Mouse (Mus musculus): ENCODE measurements around the gene Ank3. TPM values are rescaled to one million over a fixed set of nuclear protein-coding genes. Genes with fewer than 3 reads are reported as not detected.

Ank3 gene
- total RNA-seq, 2 experiments from 2014 or later = 58.0 to 76.6 TPM

DNA sequence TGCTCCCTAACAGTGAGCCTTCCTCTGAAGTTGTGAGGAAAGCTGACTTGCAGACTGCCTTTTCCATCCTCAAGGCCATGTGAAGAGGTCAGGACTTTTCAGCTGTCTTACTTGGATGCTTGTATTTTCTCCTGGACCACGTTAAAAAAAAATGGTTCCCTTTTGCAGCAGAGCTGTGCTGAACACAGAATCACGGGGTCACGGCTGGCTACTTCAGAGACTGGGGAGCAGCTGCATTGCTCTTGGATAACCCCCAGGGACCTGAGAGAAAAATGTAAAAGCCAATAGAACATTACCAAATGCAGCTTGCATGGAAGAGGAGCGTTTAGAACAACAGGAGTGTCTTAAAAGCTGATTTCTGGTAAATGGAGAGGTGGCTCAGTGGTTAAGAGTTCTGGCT lies 68.0 kb downstream of the Ank3 start:
- peak; percentile 11 to 20 for DNase-seq
- intact Hi-C loops (cut with DNase I) = no loop called here

DNA sequence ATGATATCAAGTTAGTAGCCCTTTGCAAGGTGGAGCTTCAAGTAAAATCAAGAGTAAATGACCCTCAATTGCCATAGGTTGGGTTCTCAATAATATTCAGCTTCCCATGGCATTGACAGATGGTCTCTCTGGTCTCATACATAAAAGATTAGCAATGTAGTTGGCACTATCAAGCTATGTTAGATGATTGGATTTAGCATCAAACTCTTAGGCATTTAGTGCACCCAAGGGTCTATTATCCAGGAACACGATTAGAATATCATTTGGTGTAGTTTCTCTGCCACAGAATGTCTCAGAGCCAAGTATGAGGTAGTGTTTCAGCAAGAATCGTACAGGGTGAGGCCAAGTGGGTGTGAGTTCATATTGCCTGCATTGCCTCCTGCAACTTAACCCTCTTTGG lies 68.6 kb downstream of the Ank3 start:
- no peak for DNase-seq
- intact Hi-C loops (cut with DNase I) = no loop called here

DNA sequence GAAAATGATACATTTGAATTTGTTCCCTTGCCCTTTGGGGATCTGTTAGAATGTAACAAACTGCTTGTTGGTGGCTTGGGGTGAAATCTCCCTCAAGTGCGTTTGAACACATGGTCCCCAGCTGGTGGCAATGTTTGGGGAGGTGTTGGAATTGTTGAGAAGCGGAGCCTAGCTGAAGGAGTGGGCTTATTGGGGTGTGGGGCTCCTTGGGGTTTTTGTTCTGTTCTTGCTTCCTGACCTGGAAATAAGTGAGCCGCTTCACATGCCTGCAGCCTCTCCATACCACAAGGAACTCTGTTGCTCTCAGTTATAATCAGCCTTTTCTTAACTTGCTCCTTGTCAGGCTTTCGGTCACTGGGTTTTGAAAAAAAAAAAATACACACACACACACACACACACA lies 73.3 kb downstream of the Ank3 start:
- DNase-seq = no peak
- intact Hi-C loops (cut with DNase I) = no loop called here

DNA sequence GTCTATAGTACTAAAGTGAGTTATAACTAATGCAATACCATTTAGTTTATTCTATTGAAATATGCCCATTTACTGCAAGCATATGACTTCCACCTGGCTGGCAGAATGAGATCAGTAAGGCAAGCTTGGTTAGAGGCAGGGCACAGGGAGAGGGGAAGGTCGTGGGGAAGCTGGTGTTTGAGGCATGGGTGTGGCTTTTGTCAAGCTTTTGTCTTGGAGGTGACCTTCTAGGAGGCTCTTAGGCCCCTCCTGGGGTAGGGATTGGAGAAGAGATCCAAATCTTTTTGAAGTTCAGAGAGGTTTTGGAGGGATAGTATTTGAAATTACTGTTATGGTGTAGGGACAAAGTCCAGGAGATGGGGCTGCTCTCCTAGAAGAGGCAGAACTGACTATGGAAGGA lies 78.3 kb downstream of the Ank3 start:
- intact Hi-C loops (cut with DNase I) = no loop called here
- DNase-seq = no peak

DNA sequence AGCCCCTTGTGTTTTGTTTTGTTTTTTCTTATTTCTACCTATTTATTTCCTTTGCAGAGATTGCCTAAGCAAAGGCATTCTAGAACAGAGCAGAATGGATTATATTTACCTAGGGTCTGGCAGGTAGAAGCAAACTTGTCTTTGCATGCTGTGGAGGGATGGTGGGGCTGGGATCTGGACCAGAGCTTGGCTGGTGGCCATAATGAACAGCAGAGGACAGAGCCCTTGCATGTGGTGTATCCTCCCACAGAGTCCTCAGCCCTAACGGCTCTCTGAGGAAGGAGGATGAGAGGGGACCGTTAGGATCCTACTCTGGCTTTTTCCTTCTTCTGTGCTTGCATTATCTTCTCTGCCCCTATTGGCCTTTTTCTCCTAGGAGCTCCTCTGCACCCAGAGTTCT lies 79.1 kb downstream of the Ank3 start:
- intact Hi-C loops (cut with DNase I) = no loop called here
- DNase-seq = no peak

DNA sequence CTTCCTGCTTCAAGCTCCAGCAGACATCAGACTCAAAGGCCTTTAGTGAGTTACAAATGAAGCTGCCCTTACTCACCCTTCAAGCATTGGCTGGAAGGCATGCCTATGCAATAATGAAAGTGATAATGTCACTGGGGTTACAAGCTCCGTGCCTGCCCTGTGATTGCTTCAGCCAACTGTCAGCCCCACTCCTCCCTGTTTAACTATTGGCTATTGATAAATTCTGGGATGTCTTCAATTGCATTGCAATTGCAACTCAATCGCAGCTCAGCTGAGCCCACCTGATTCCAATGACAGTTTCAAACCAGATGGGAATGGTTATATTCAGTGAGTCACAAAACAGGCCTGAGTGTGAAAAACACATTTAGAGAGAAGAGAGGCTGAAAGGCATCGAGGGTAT lies 80.3 kb downstream of the Ank3 start:
- intact Hi-C loops (cut with DNase I) = no loop called here
- DNase-seq = no peak

DNA sequence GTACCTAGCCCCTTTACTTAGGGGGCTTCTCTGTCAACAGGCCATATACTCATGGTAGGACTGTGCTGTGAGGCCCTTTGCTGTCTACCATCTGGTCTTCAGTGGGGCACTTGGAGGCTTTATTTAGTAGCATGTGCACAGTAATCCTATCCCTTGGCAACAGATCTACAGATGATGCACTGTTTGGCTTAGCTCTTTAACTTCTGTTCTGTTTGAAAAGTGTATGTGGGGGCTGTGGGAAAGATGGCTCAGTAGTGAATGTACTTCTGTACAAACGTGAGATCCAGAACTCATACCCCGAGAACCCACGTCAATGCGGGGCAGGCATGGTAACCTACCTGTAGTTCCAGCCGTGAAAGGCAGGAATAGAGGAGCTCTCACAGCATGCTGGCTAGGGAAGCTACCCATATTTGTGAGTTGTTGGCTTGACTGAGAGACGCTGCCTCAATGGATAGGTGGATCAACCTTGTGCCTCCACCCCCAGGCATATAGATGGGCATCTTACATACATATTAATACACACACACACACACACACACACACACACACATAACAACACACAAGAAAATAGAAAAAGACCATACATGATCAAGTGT lies 86.7 kb downstream of the Ank3 start:
- DNase-seq = no peak
- intact Hi-C loops (cut with DNase I) = no loop called here

DNA sequence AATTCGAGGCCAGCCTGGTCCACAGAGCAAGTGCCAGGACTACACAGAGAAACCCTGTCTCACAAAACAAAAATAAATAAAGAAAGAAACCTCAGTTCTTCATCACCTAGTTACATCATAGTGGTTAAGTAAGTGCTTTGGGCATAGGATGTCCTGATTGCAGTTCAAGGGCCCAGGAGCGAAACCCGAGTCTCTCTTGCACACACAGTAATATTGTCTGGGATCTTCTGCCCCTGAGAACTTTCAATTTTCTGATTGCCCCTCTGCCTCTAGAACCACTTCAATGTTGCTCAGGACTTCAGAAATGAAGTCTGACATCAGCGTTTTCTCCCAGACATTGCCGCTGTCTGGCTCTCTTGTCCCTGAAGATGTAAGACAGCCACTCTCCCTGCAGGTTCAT lies 91.6 kb downstream of the Ank3 start:
- no peak for DNase-seq
- intact Hi-C loops (cut with DNase I) = no loop called here

DNA sequence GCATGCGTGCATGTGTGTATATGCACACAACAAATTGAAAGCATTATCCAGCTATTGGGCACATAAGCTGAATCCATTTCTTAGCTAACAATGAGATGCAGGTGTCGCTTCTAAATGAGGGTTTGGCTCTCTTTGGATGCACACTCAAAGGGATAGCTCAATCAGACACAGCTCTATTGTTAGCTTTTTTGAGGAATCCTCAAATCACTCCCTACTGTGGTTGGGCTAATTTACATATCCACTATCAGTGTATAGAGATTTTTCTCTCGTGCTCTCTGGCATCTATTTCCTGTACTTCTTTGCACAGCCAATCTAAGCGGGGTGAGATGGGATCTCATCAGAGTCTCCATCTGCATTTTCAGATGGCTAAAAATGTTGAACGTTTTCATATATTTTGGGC lies 93.4 kb downstream of the Ank3 start:
- intact Hi-C loops (cut with DNase I) = no loop called here
- no peak for DNase-seq

DNA sequence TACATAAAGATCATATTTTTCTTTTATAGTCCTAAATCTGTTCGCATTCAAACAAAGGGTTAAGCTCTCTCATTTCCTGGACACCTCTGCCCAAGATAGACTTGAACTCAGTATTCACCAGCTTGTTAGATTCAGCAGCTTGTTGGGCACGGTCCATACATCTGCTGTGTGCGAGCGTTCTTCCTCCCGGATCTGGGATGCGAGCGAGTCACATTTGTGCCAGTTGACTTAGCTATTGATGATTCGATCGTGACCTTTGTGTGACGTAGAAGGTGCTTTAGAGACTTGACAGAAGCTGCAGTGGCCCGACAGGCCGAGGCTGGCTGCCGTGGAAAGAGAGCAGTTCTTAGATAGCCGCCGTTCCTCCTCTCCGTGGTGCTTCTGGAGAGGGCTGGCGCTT lies 98.8 kb downstream of the Ank3 start:
- intact Hi-C loops (cut with DNase I) = no loop called here
- DNase-seq = no peak

DNA sequence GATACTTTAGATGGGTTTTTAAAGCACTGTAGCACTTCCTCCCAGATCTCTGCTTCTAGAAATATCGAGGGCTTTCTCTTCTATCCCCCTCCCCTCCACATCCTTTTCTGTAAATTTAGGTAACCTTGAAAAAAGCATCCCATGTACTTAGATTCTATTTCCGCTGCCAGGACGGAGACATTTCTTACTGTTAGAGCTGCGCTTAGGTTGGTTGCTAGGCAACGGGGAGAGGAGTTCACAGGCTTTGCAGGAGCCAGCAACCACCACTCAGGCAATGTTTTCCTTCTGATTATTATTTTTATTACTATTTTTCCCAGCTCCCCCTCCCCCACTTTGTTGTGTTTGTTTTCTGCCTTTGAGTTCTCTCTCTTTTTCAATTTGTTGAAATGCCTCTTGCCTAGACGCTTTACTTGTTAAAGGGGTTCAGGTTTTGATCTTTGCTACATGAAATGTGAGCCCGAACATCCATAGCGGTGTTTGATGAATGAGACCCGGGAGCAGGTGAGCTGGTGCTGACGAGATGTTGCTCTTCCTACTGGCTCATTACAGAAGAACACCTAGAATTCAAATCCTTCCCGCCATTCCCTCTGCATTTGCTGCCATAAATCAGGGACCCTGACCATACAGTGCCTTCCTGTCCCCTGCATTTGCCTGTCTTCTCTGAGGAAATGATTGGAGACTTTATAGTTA lies 101.7 kb downstream of the Ank3 start:
- peak; percentile 32 to 39 for DNase-seq
- intact Hi-C loops (cut with DNase I) = no loop called here

DNA sequence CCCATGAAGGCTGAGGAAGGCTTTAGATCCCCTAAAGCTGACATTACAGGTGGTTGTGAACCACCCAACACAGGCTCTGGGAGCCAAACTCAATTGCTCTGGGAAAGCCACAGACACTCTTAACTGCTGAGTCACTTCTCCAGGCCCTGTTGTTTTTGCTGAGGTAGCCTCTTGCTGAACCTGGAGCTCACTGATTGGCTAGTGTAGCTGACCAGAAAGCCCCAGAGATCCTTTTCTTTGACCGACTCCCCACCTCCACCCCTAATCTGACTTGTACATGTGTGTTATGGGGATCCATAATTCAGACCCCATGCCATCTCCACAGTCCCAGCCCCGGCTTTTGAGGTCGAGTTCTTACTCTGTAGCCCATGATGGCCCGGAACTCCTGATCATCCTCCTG lies 105.2 kb downstream of the Ank3 start:
- DNase-seq = no peak
- intact Hi-C loops (cut with DNase I) = no loop called here

DNA sequence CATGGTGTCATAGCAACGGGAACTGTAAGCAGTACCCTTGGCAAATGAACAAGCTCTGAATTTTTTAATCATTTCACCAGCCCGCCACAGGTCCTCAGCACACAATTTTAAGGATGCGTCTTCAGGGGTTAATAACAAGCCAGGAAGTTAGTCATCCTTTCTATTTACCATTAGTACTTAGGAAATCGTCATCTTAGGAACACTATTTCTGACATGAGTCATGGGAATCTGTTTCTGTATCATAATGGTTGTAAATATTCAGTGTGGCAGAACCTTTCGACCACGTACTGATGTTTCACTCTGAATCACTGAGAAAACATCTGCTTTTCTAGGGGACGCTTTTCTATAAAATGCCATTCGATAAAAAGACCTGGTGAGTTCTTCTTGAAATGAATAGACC lies 109.1 kb downstream of the Ank3 start:
- intact Hi-C loops (cut with DNase I) = no loop called here

DNA sequence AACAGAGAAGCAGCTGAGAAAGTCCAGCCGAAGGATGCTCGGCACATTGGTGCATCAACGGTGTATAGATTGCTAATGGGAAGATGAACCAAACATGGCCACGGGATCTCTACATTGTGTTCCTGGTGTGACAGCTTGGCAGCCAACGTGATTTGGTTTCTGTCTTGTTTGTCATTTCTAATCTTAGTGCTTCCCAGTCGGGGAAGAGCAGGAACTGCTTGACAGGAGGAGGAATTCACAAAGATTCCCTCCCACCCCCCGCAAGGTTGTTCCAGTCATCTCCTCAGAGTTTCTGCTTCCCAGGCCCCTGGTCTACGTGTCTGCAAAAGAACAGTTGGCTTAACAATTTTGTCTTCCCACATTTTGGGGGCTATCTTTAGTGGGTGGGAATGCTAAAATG lies 111.8 kb downstream of the Ank3 start:
- no peak for DNase-seq
- intact Hi-C loops (cut with DNase I) = no loop called here

More for the DNA sequence above, 109.1 kb downstream of the Ank3 start:
- no peak for DNase-seq

DNA sequence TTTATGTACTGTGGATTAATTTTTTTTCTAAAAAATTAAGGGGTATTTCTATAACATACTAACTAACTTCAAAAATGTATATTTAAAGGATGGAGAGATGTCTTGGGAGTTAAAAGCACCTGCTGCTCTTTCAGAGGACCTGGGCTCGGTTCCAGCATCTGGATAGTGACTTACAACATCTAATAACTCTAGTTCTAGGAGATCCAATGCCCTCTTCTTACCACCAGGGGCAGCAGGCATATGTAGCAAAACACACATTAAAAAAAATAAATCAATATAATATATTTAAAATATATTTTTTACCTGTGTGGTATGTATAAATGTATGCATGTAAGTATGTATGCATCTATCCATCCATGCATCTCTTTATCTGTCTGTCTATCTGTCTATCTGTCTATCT lies 112.7 kb downstream of the Ank3 start:
- no peak for DNase-seq
- intact Hi-C loops (cut with DNase I) = no loop called here

DNA sequence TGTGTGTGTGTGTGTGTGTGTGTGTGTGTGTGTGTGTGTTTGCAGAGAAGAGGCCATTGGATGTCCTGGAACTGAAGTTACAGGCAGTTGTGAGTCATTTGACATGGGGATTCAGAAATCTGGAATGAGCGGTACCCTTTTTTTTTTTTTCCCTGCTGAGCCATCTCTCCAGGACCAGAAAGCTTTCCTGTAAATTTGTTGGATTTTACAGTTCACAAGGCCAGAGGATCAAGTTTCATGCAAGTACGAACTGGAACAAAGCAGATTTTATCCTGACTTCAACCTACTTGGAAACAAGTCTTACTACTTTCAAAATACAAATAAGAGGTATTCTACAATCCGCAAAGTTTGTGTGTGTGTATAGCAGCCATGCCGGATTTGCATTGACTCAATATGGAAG lies 123.4 kb downstream of the Ank3 start:
- intact Hi-C loops (cut with DNase I) = no loop called here
- no peak for DNase-seq

DNA sequence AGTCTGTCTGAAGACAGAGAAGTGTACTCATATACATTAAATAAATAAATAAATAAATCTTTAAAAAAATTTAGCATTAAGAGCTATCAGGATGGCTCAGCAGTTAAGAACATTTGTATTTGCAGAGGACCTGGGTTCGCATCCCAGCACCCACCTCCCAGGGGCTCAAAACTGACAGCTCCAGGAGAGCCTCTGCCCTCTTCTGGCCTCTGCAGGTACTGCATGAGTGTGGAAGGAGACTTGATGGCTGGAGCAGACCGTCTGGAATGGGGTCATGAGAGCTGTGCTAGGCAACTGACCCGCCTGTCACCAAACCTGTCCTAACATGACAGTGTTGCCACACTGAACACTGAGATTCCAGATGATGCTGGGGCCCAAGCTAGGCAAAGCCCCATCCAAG lies 124.6 kb downstream of the Ank3 start:
- intact Hi-C loops (cut with DNase I) = no loop called here
- no peak for DNase-seq

DNA sequence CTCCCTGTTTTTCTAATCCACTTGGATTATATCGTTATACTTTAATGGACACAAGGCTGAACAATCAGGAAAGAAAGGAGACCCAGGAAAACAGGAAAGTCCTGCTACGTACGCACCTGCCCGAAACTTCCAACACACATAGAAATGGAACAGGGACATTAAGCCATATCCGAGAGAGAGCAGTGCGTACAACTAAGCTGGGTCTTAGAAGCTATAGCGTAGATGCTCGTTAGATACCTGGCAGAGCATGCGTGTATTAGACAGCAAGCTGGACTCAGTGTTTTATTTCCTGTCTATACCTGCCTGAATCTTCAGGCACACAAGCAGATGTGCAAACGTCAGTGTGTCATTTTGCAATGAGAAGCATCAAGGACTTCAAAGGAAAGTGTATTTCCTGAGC lies 128.7 kb downstream of the Ank3 start:
- no peak for DNase-seq
- intact Hi-C loops (cut with DNase I) = no loop called here

DNA sequence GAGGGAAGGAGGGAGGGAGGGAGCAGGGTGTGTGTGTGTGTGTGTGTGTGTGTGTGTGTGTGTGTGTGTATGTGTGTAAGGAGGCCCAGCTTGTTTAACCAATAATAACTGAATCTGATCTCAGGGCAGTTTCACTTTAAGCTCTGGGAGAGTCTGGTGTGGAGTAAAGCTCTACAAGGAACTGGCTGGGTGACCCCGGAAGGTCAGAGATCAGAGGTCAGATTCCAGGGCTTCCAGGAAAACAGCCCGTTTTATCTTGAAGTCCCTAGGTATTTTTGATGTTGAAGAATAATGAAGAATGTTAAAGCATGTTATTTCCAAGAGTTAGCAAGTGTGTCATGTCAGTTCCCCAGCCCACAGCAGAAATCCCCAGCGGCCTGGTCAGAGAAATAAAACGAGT lies 130.2 kb downstream of the Ank3 start:
- DNase-seq = no peak
- intact Hi-C loops (cut with DNase I) = no loop called here

DNA sequence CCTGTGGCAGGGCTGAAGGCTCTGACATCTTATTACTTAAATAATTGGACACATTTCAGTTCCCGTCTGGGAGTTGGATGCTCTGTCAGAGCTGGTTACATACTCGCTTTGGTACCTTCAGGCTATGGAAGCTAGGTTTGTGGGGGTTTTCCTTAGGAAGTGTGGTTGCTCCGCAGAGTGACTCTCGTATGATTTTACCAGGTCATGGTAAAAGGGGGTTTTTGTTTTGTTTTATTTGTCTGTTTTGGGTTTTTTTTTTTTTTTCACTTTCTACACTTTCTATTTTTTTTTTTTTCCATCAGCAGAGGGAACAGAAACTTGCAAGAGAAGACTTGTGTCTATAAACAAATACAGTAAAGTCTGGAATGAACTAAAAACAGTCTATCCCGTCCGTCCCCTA lies 131.8 kb downstream of the Ank3 start:
- intact Hi-C loops (cut with DNase I) = no loop called here
- DNase-seq = no peak

DNA sequence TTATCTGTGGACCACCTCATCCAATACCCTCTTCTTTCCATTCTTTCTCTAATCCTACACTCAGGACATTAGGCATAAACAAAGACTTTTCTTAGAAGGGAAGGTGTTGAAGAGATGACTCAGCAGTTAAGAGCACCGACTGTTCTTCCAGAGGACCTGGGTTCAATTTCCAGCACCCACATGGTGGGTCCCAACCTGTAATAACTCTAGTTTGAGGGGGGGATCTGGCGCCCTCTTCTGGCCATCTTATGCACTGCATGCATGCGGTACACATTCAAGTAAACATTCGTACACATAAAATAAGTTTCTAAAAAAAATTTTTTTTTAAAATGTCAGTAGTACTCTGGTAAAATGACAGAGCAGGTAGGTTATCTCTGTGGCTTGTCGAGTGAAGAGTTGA lies 133.0 kb downstream of the Ank3 start:
- intact Hi-C loops (cut with DNase I) = no loop called here
- no peak for DNase-seq

DNA sequence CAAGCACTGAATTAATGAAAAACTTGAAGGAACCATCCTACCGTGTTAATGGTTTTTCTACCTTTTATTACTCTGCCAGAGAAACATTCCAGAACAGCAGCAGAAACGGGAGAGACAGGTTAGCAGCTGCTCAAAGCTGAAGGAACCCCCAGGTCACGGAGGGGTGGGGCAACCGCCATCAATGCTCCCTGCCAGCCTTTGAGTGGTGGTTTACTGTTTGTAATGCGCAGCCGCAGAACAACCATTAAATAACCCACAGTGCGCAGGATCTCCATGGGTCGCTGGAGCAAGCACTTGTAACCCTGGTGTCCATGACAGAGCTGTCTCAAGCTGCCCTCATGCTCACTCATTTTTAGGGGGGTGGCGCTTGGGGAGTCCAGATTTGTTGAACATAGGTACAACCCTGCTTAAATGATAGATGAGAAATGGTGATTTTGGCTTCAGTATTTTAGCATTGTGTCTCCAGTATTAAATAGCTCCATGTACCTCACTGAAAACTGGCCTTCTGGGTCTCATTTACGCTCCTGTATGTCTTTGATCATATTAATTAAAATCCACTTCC lies 133.7 kb downstream of the Ank3 start:
- intact Hi-C loops (cut with DNase I) = loop anchor here (2.0 kb wide), 1 partner anchor 63 kb away; no protein-coding TSS in a partner anchor
- DNase-seq = no peak
